Mouse (Mus musculus): Measurements from ENCODE around the gene Rufy4. TPM values are rescaled to one million over a fixed set of nuclear protein-coding genes. Genes with fewer than 3 reads are reported as not detected.

Rufy4 gene
- polyA plus RNA-seq, 1 experiment from 2014 or later = 0.25 TPM

GRCm38 (mm10) chr1:74090329-74090728 lies 35.0 kb upstream of the Rufy4 start:
- ATAC-seq (ENCODE audit: insufficient read depth, low FRiP score) = no peak
- peaks cover 22% of the 10 kb centered on the region for H3K4me1 ChIP-seq (ENCODE audit: control insufficient read depth, insufficient read depth, low read length)
- H3K27ac ChIP-seq (ENCODE audit: low read length) = no peak overlapping the region
- no peaks in the 10 kb centered on the region for H3K9me3 ChIP-seq (replicated peaks; ENCODE audit: control insufficient read depth, low read length)
- H3K4me3 ChIP-seq (replicated peaks; ENCODE audit: low read length) = peak overlapping the region; percentile 26
- peak overlapping the region; percentile 28 for H3K4me2 ChIP-seq (ENCODE audit: low read depth, low read length)
- H3K9ac ChIP-seq (ENCODE audit: low read length) = peak overlapping the region; percentile 68
- H3K36me3 ChIP-seq (ENCODE audit: control insufficient read depth, insufficient read depth, low read length) = no peaks in the 10 kb centered on the region
- H3K27me3 ChIP-seq (ENCODE audit: control insufficient read depth, insufficient read depth, low read length) = peaks cover 2% of the 10 kb centered on the region; the same call in 1 of the 2 replicates
- WGBS = 48% methylated on average over 7 of the region's 7 CpGs

GRCm38 (mm10) chr1:74091138-74091537 lies 34.2 kb upstream of the Rufy4 start:
- peak; percentile 67 for ATAC-seq (ENCODE audit: insufficient read depth, low FRiP score)
- Histone ChIP-seq H3K27ac (ENCODE audit: low read length) (peak overlapping the region; percentile 84), H3K27me3 (ENCODE audit: control insufficient read depth, insufficient read depth, low read length) (peaks cover 10% of the 10 kb centered on the region), H3K4me1 (ENCODE audit: control insufficient read depth, insufficient read depth, low read length) (peaks cover 22% of the 10 kb centered on the region), H3K9ac (ENCODE audit: low read length) (peak overlapping the region; percentile 68), H3K9me3 (replicated peaks; ENCODE audit: control insufficient read depth, low read length) (no peaks in the 10 kb centered on the region), H3K4me2 (ENCODE audit: low read depth, low read length) (peak overlapping the region; percentile 28), H3K36me3 (ENCODE audit: control insufficient read depth, insufficient read depth, low read length) (no peaks in the 10 kb centered on the region), H3K4me3 (replicated peaks; ENCODE audit: low read length) (peak overlapping the region; percentile 26)
- 29% methylated on average over 7 of the region's 7 CpGs for WGBS

GRCm38 (mm10) chr1:74091611-74092224 lies 33.6 kb upstream of the Rufy4 start:
- H3K27me3 ChIP-seq (ENCODE audit: control insufficient read depth, insufficient read depth, low read length) = peaks cover 16% of the 10 kb centered on the region
- ATAC-seq (ENCODE audit: insufficient read depth, low FRiP score) = peak; percentile 7; the same call in 1 of the 2 replicates
- no peaks in the 10 kb centered on the region for H3K9me3 ChIP-seq (replicated peaks; ENCODE audit: control insufficient read depth, low read length)
- H3K36me3 ChIP-seq (ENCODE audit: control insufficient read depth, insufficient read depth, low read length) = no peaks in the 10 kb centered on the region
- H3K4me1 ChIP-seq (ENCODE audit: control insufficient read depth, insufficient read depth, low read length) = peaks cover 22% of the 10 kb centered on the region
- H3K27ac ChIP-seq (ENCODE audit: low read length) = peak overlapping the region; percentile 84
- H3K9ac ChIP-seq (ENCODE audit: low read length) = peak overlapping the region; percentile 44
- H3K4me3 ChIP-seq (replicated peaks; ENCODE audit: low read length) = no peak overlapping the region
- WGBS = 26% methylated on average over 6 of the region's 6 CpGs
- peak overlapping the region; percentile 28 for H3K4me2 ChIP-seq (ENCODE audit: low read depth, low read length)

- Histone ChIP-seq H3K4me1 (ENCODE audit: control insufficient read depth, insufficient read depth, low read length) (peaks cover 22% of the 10 kb centered on the region), H3K27me3 (ENCODE audit: control insufficient read depth, insufficient read depth, low read length) (peaks cover 16% of the 10 kb centered on the region), H3K9ac (ENCODE audit: low read length) (0 out of 2 replicates have a peak overlapping the region, but pooled peaks have one; percentile 18), H3K9me3 (replicated peaks; ENCODE audit: control insufficient read depth, low read length) (no peaks in the 10 kb centered on the region), H3K4me2 (ENCODE audit: low read depth, low read length) (no peak overlapping the region), H3K27ac (ENCODE audit: low read length) (peak overlapping the region; percentile 84; the same call in 1 of the 2 replicates), H3K36me3 (ENCODE audit: control insufficient read depth, insufficient read depth, low read length) (no peaks in the 10 kb centered on the region), H3K4me3 (replicated peaks; ENCODE audit: low read length) (no peak overlapping the region)
- peak; percentile 61 for ATAC-seq (ENCODE audit: insufficient read depth, low FRiP score)
- 55% methylated on average over 10 of the region's 10 CpGs for WGBS
Observed at GRCm38 (mm10) chr1:74092242-74092641, 33.1 kb upstream of the Rufy4 start.

- peaks cover 26% of the 10 kb centered on the region for H3K4me1 ChIP-seq (ENCODE audit: control insufficient read depth, insufficient read depth, low read length)
- 78% methylated on average over 5 of the region's 5 CpGs for WGBS
- no peaks in the 10 kb centered on the region for H3K36me3 ChIP-seq (ENCODE audit: control insufficient read depth, insufficient read depth, low read length)
- no peak overlapping the region for H3K4me2 ChIP-seq (ENCODE audit: low read depth, low read length)
- no peaks in the 10 kb centered on the region for H3K9me3 ChIP-seq (replicated peaks; ENCODE audit: control insufficient read depth, low read length)
- no peak for ATAC-seq (ENCODE audit: insufficient read depth, low FRiP score)
- H3K4me3 ChIP-seq (replicated peaks; ENCODE audit: low read length) = no peak overlapping the region
- H3K27ac ChIP-seq (ENCODE audit: low read length) = no peak overlapping the region
- no peak overlapping the region for H3K9ac ChIP-seq (ENCODE audit: low read length)
- peaks cover 16% of the 10 kb centered on the region for H3K27me3 ChIP-seq (ENCODE audit: control insufficient read depth, insufficient read depth, low read length)
Observed at GRCm38 (mm10) chr1:74093447-74093846, 31.9 kb upstream of the Rufy4 start.

- ATAC-seq (ENCODE audit: insufficient read depth, low FRiP score) = peak; percentile 27; the same call in 1 of the 2 replicates
- Histone ChIP-seq H3K27me3 (ENCODE audit: control insufficient read depth, insufficient read depth, low read length) (peaks cover 16% of the 10 kb centered on the region), H3K4me2 (ENCODE audit: low read depth, low read length) (no peak overlapping the region), H3K36me3 (ENCODE audit: control insufficient read depth, insufficient read depth, low read length) (no peaks in the 10 kb centered on the region), H3K4me3 (replicated peaks; ENCODE audit: low read length) (no peak overlapping the region), H3K9me3 (replicated peaks; ENCODE audit: control insufficient read depth, low read length) (no peaks in the 10 kb centered on the region), H3K4me1 (ENCODE audit: control insufficient read depth, insufficient read depth, low read length) (peaks cover 34% of the 10 kb centered on the region), H3K27ac (ENCODE audit: low read length) (no peak overlapping the region), H3K9ac (ENCODE audit: low read length) (0 out of 2 replicates have a peak overlapping the region, but pooled peaks have one; percentile 16)
- WGBS = 41% methylated on average over 7 of the region's 7 CpGs
Observed at GRCm38 (mm10) chr1:74094497-74095270, 30.7 kb upstream of the Rufy4 start.

- no peak overlapping the region for H3K27ac ChIP-seq (ENCODE audit: low read length)
- WGBS = 50% methylated on average over 6 of the region's 6 CpGs
- H3K4me1 ChIP-seq (ENCODE audit: control insufficient read depth, insufficient read depth, low read length) = peaks cover 31% of the 10 kb centered on the region
- no peak overlapping the region for H3K9ac ChIP-seq (ENCODE audit: low read length)
- no peaks in the 10 kb centered on the region for H3K36me3 ChIP-seq (ENCODE audit: control insufficient read depth, insufficient read depth, low read length)
- peaks cover 16% of the 10 kb centered on the region for H3K27me3 ChIP-seq (ENCODE audit: control insufficient read depth, insufficient read depth, low read length)
- no peak overlapping the region for H3K4me3 ChIP-seq (replicated peaks; ENCODE audit: low read length)
- ATAC-seq (ENCODE audit: insufficient read depth, low FRiP score) = no peak
- H3K4me2 ChIP-seq (ENCODE audit: low read depth, low read length) = no peak overlapping the region
- no peaks in the 10 kb centered on the region for H3K9me3 ChIP-seq (replicated peaks; ENCODE audit: control insufficient read depth, low read length)
Observed at GRCm38 (mm10) chr1:74095296-74095695, 30.0 kb upstream of the Rufy4 start.

- Histone ChIP-seq H3K4me2 (ENCODE audit: low read depth, low read length) (no peak overlapping the region), H3K9ac (ENCODE audit: low read length) (no peak overlapping the region), H3K4me1 (ENCODE audit: control insufficient read depth, insufficient read depth, low read length) (peaks cover 28% of the 10 kb centered on the region), H3K36me3 (ENCODE audit: control insufficient read depth, insufficient read depth, low read length) (no peaks in the 10 kb centered on the region), H3K9me3 (replicated peaks; ENCODE audit: control insufficient read depth, low read length) (no peaks in the 10 kb centered on the region), H3K27ac (ENCODE audit: low read length) (no peak overlapping the region), H3K4me3 (replicated peaks; ENCODE audit: low read length) (no peak overlapping the region), H3K27me3 (ENCODE audit: control insufficient read depth, insufficient read depth, low read length) (peaks cover 16% of the 10 kb centered on the region)
- ATAC-seq (ENCODE audit: insufficient read depth, low FRiP score) = no peak
- WGBS = 53% methylated on average over 3 of the region's 3 CpGs
Observed at GRCm38 (mm10) chr1:74095728-74096127, 29.6 kb upstream of the Rufy4 start.
